Mouse (Mus musculus) heart, postnatal 4 days (tissue): Measurements from ENCODE around the gene Olfr1350. TPM values are rescaled to one million over a fixed set of nuclear protein-coding genes. Genes with fewer than 3 reads are reported as not detected.
"Not testable (repeated sequence)": the region's sequence is repeated elsewhere in the genome, so short reads cannot be mapped to it uniquely, and the experiment has no call there.

Experiments used
- DNase-seq: peaks from one replicate; pipeline ENCODE4 v3.0.0; 2021
- total RNA-seq, 2 experiments: library from RNA; stranded (reverse); gene quantifications; 2 replicates each; pipeline ENCODE4 v1.2.3; 2021

Olfr1350 gene
- not detected for total RNA-seq

DNA sequence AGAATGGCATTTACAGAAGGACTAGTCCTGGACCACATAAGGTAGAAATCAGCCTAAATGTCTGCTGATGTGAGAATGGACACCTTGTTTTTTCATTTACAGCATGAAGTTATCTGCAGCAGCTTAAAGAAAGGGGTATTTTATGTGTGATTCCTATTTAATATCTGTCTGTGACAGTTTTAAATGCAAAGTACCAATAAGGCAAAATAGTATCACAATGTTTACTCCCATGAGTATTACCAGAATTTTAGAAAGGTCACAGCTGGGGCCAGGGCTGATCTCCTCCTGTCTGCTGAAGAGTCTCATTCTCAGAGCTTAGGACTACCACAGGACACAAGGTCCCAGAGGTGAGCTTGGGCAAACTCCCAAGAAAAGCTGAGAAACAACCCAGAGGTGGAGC is at the start of gene Olfr1350:
TSS of gene Olfr1350 (plus strand) at position 301 of the 400 bp plus-strand sequence.
- DNase-seq, result no peak

DNA sequence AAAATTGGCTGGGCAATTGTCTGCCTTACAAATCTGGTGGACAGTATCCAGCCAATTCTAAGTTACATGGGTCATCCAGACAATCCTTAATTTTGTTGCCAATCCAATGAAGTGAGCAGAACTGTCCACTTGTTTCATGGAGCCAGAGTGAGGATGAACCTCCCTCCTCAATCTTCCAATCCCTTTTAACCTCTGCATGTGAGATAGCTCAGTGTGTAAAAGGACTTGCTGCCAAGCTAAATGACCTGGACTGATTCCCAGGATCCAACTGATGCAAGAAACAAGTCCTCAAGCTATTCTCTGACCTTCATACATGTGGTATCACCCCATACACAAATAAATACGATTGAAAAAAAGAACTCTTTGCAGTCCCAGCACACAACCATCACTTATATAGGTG is 43.0 kb upstream of the Olfr1350 start:
- no peak for DNase-seq

DNA sequence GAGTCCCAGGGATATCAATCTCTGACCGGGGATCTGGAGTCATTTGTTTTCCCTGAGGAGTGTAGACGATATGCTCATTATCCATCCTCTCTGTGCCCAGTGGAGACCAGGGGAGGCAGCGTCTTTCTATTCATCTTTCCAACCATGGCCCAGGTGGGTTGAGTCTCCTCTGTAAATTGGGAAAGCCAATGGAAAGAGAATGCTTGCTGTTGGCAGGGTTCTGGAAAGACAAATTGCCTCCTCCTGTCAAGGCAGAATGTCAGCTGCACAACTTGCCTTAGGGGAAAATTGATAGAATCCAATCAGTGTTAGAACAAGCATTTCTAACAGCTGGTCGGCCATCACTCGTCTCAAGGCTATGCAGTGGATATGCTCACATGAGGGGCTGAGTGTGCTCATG is 41.8 kb upstream of the Olfr1350 start, which contains the start of gene Olfr1349:
TSS of gene Olfr1349 (minus strand) at position 101 of the 400 bp plus-strand sequence.
- DNase-seq, result no peak

DNA sequence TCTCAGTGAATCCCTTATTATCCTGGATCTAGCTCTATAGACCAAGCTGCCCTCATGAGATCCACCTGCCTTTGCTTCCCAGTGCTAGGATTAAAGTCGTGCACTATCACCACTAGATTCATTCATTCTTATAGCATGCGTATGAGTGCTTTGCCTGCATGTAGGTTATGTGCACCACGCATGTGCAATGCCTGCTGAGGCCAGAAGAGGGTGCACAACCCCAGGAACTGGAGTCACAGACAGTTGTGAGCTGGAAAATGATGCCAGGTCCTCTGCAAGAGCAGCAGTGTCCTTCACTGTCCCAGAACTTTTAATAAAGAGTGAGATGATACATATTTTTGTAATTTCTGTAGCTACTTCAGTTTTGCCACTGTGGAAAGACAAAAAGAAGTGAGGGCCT is 39.6 kb upstream of the Olfr1350 start:
- DNase-seq, result no peak

DNA sequence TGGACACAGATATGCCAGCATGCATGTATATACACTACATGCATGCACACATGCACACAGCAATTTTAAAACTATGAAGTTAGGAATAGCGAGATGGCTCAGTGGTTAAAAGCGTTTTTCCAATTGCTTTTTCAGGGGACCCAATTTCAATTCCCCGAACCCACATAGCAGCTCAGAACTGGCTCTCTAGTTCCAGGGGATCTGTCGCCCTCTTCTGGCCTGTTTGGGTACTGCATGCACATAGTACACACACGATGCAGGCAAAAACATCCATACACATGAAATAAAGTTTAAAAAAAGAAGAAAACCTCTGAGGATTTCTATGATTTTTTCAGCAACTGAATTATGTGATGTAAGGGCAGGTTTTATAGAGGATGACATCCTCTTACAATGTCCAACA is 38.5 kb upstream of the Olfr1350 start:
- no peak for DNase-seq

DNA sequence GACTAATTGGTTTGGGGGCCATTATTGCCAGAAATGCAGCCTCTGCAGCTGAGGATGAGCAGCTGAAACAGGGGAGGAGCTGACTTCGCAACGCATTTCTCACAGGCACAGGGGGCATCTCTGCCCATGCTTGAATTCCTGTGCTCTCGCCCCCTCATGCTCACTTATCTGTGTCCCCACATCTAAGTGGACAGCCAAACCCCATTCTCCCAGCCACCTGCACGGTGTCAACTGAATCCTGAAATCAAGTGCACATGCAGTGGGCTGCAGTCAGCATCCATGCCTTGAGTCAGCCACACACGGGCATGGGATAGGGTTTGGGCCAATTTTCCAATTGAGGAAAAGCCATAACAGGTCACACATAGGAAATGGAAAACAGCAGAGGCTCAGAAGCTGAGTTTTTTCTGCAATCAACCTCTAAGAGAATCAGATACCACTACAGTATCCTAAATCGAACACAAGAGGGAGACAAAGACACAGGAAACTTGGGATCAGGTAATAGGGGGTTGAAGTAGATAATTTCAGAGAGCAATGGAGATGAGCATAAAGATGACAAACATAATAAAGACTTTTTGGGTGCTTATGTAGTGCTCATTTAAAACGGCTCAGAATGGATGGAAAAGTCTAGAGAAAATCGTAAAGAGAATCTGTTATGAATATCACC is 21.6 kb downstream of the Olfr1350 start:
- DNase-seq, result no peak

DNA sequence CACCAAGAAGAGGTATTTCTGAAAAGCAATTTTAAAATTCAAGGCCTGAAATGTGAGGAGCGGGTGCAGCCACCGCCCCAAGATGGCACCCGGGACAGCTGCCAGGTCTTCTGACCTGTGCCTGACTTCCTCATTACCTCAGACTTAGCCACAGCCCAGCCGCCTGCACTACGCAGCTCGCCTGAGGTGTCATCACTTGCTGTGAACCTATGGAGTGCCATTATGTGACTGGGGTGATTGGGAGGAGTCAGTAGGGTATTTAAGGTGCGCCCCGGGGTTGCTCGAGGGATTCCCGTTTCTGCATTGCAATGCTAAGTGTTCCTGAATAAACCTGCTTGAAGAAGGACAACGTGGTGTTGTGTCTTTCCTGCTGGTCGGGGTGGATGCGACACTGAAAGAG is 24.1 kb downstream of the Olfr1350 start:
- DNase-seq, result not testable (repeated sequence)

DNA sequence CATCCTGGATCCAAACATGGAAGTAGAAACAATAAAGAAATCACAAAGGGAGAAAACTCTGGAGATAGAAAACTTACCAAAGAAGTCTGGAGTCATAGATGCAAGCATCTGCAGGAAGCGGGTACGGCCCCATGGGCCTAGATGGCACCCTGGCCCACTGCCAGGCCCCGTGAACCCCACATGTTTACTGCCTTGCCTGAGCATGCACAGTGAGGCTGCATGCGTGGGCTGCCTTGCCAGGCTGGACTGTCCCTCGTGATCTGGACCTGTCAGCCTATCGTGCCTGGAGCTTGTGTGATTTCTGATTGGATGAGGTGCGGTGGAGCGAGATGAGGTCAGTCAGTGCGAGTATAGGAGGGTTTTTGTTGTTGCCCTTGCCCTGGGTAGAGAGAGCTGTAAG is 38.7 kb downstream of the Olfr1350 start:
- DNase-seq, result no peak

Other genes starting within 250 kb of the Olfr1350 start
- 1 to 10 TPM; 1.8 to 2.5 TPM for gene Zfp583, start 233.6 kb upstream of the Olfr1350 start, total RNA-seq
- gene Gm3854, start 221.1 kb upstream of the Olfr1350 start, total RNA-seq, result under 1 TPM; 0.24 to 0.38 TPM
- gene Zfp78, start 201.6 kb upstream of the Olfr1350 start, total RNA-seq, result 1 to 10 TPM; 1.5 to 2.4 TPM
- 1 to 10 TPM; 6.3 to 8.3 TPM for gene Zfp28, start 181.5 kb upstream of the Olfr1350 start, total RNA-seq
- not detected for gene Smim17, start 166.1 kb upstream of the Olfr1350 start, total RNA-seq
- gene Gm20715, start 154.6 kb upstream of the Olfr1350 start, total RNA-seq, result not detected
- gene Olfr1344, start 126.2 kb upstream of the Olfr1350 start, total RNA-seq, result not detected
- gene Olfr1336, start 108.7 kb upstream of the Olfr1350 start, total RNA-seq, result not detected
- gene Olfr1346, start 97.7 kb upstream of the Olfr1350 start, total RNA-seq, result not detected
- gene Olfr5, start 77.9 kb upstream of the Olfr1350 start, total RNA-seq, result not detected
- not detected for gene Olfr1347, start 65.1 kb upstream of the Olfr1350 start, total RNA-seq
- gene Olfr1348, start 56.1 kb upstream of the Olfr1350 start, total RNA-seq, result not detected
- not detected for gene Olfr1349, start 41.9 kb upstream of the Olfr1350 start, total RNA-seq
- 10 to 100 TPM; 20.6 to 20.8 TPM for gene Zim1, start 131.6 kb downstream of the Olfr1350 start, total RNA-seq
- gene Peg3, start 165.6 kb downstream of the Olfr1350 start, total RNA-seq, result 10 to 100 TPM; 69.5 to 75.3 TPM
- gene Usp29, start 165.7 kb downstream of the Olfr1350 start, total RNA-seq, result 1 to 10 TPM; 4.5 to 4.6 TPM